Mouse (Mus musculus): Measurements from ENCODE around the gene Hrg. TPM values are rescaled to one million over a fixed set of nuclear protein-coding genes. Genes with fewer than 3 reads are reported as not detected.

The Hrg gene
- polyA plus RNA-seq, 1 experiment from 2014 or later, result 0.36 TPM

DNA sequence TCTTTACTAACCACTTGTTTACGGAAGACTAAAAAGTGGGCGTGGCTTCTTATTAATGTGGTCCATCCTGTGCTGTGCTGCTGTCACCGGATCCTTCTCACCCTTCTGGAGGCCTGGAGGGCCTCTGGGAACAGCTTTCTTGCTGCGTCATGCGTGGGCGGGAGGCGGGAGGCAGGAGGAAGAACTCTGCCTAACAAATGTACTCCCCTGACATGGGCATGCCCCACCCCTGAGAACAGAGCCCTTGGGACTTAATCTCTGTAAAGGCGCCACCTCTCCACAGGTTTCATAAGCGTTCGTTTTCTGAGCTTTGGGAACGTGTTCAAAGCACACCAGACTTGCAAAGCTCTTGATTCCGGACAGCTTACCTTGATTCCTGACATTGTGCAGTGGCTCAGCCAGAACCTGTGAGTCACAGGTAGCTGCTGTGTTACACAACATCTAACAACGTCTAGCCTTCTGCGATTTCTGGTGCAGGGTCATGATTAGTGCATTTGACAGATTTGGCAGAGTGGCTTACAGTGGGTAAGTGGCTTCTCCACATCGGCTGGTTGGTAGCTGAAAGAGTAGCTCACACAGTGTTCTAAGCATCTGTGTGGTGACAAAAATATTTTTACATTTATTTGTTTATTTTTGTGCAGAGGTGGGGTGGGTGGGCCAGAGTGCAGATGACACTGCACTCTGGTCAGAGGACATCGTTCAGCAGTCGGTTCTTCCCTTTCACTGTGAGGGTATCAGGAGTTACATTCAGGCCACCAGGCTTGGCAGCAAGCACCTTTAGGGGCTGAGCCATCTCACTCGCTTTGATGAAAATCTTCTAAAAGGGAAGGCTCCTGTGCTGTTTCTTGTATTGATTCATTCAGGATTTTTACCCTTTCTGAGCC is 30.7 kb upstream of the Hrg start:
- Histone ChIP-seq H3K4me2 (replicated peaks; ENCODE audit: low read depth, low read length) (no peak overlapping the region), H3K9ac (ENCODE audit: low read depth, low read length) (no peak overlapping the region), H3K36me3 (ENCODE audit: control insufficient read depth, insufficient read depth, low read length) (no peaks in the 10 kb centered on the region), H3K4me1 (replicated peaks; ENCODE audit: control insufficient read depth, insufficient read depth, low read length) (no peaks in the 10 kb centered on the region), H3K9me3 (ENCODE audit: control insufficient read depth, low read length) (no peaks in the 10 kb centered on the region), H3K27ac (ENCODE audit: low read depth, low read length) (no peak overlapping the region), H3K4me3 (ENCODE audit: low read depth, low read length) (no peak overlapping the region), H3K27me3 (ENCODE audit: control insufficient read depth, insufficient read depth, low read length) (no peaks in the 10 kb centered on the region)
- WGBS, result 66% methylated on average over 18 of the region's 18 CpGs
- DNase-seq (ENCODE audit: low spot score) (no peak), ATAC-seq (ENCODE audit: low FRiP score) (no peak)

GRCm38 (mm10) chr16:22921761-22922160 is 29.1 kb upstream of the Hrg start:
- no peaks in the 10 kb centered on the region for H3K4me1 ChIP-seq (replicated peaks; ENCODE audit: control insufficient read depth, insufficient read depth, low read length)
- no peaks in the 10 kb centered on the region for H3K27me3 ChIP-seq (ENCODE audit: control insufficient read depth, insufficient read depth, low read length)
- 93% methylated on average over 5 of the region's 5 CpGs for WGBS
- no peaks in the 10 kb centered on the region for H3K36me3 ChIP-seq (ENCODE audit: control insufficient read depth, insufficient read depth, low read length)
- H3K4me2 ChIP-seq (replicated peaks; ENCODE audit: low read depth, low read length), result no peak overlapping the region
- H3K9me3 ChIP-seq (ENCODE audit: control insufficient read depth, low read length), result no peaks in the 10 kb centered on the region
- H3K9ac ChIP-seq (ENCODE audit: low read depth, low read length), result no peak overlapping the region
- DNase-seq (ENCODE audit: low spot score) (no peak), ATAC-seq (ENCODE audit: low FRiP score) (no peak)
- no peak overlapping the region for H3K4me3 ChIP-seq (ENCODE audit: low read depth, low read length)
- H3K27ac ChIP-seq (ENCODE audit: low read depth, low read length), result no peak overlapping the region

DNA sequence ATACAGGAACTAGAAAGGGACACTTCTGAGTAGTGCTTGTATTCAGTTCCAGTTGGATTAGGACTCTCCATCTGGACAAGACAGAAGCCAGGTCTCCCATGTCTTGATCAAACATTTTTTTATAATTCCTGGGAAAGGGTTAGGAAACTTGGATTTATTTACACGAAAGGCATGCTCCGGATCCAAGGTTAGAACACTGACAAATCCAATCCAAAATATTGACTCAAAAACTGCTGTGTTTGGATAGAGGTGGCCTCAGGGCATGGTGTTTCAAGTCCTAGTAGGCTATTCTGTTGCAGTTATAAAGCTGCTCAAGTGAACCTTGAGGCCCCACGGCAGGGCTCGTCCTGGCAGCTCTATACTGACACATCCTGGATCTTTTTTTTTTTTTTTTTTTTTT is 28.4 kb upstream of the Hrg start:
- Histone ChIP-seq H3K9me3 (ENCODE audit: control insufficient read depth, low read length) (no peaks in the 10 kb centered on the region), H3K4me1 (replicated peaks; ENCODE audit: control insufficient read depth, insufficient read depth, low read length) (no peaks in the 10 kb centered on the region), H3K27me3 (ENCODE audit: control insufficient read depth, insufficient read depth, low read length) (no peaks in the 10 kb centered on the region), H3K36me3 (ENCODE audit: control insufficient read depth, insufficient read depth, low read length) (no peaks in the 10 kb centered on the region), H3K4me2 (replicated peaks; ENCODE audit: low read depth, low read length) (no peak overlapping the region), H3K9ac (ENCODE audit: low read depth, low read length) (no peak overlapping the region), H3K4me3 (ENCODE audit: low read depth, low read length) (no peak overlapping the region), H3K27ac (ENCODE audit: low read depth, low read length) (no peak overlapping the region)
- no peak for DNase-seq (ENCODE audit: low spot score)
- no peak for ATAC-seq (ENCODE audit: low FRiP score)
- WGBS, result 91% methylated on average over 4 of the region's 4 CpGs

GRCm38 (mm10) chr16:22929575-22929974 is 21.3 kb upstream of the Hrg start:
- H3K4me3 ChIP-seq (ENCODE audit: low read depth, low read length), result no peak overlapping the region
- H3K27me3 ChIP-seq (ENCODE audit: control insufficient read depth, insufficient read depth, low read length), result no peaks in the 10 kb centered on the region
- H3K27ac ChIP-seq (ENCODE audit: low read depth, low read length), result no peak overlapping the region
- no peaks in the 10 kb centered on the region for H3K4me1 ChIP-seq (replicated peaks; ENCODE audit: control insufficient read depth, insufficient read depth, low read length)
- H3K4me2 ChIP-seq (replicated peaks; ENCODE audit: low read depth, low read length), result no peak overlapping the region
- DNase-seq (ENCODE audit: low spot score), result no peak
- no peak for ATAC-seq (ENCODE audit: low FRiP score)
- no peak overlapping the region for H3K9ac ChIP-seq (ENCODE audit: low read depth, low read length)
- H3K9me3 ChIP-seq (ENCODE audit: control insufficient read depth, low read length), result no peaks in the 10 kb centered on the region
- 85% methylated on average over 6 of the region's 6 CpGs for WGBS
- no peaks in the 10 kb centered on the region for H3K36me3 ChIP-seq (ENCODE audit: control insufficient read depth, insufficient read depth, low read length)

- ATAC-seq (ENCODE audit: low FRiP score), result no peak
Observed at GRCm38 (mm10) chr16:22931431-22932200, 19.3 kb upstream of the Hrg start.

GRCm38 (mm10) chr16:22937631-22938030 is 13.2 kb upstream of the Hrg start:
- ATAC-seq (ENCODE audit: low FRiP score) (no peak), DNase-seq (ENCODE audit: low spot score) (no peak)
- Histone ChIP-seq H3K4me2 (replicated peaks; ENCODE audit: low read depth, low read length) (no peak overlapping the region), H3K27ac (ENCODE audit: low read depth, low read length) (no peak overlapping the region), H3K9ac (ENCODE audit: low read depth, low read length) (no peak overlapping the region), H3K27me3 (ENCODE audit: control insufficient read depth, insufficient read depth, low read length) (no peaks in the 10 kb centered on the region), H3K4me3 (ENCODE audit: low read depth, low read length) (no peak overlapping the region), H3K4me1 (replicated peaks; ENCODE audit: control insufficient read depth, insufficient read depth, low read length) (no peaks in the 10 kb centered on the region), H3K36me3 (ENCODE audit: control insufficient read depth, insufficient read depth, low read length) (no peaks in the 10 kb centered on the region), H3K9me3 (ENCODE audit: control insufficient read depth, low read length) (no peaks in the 10 kb centered on the region)
- 92% methylated on average over 12 of the region's 12 CpGs for WGBS

More at GRCm38 (mm10) chr16:22931431-22932200, 19.3 kb upstream of the Hrg start:
- no peaks in the 10 kb centered on the region for H3K27me3 ChIP-seq (ENCODE audit: control insufficient read depth, insufficient read depth, low read length)
- H3K36me3 ChIP-seq (ENCODE audit: control insufficient read depth, insufficient read depth, low read length), result no peaks in the 10 kb centered on the region
- H3K4me3 ChIP-seq (ENCODE audit: low read depth, low read length), result no peak overlapping the region
- no peaks in the 10 kb centered on the region for H3K9me3 ChIP-seq (ENCODE audit: control insufficient read depth, low read length)
- H3K27ac ChIP-seq (ENCODE audit: low read depth, low read length), result no peak overlapping the region
- no peak overlapping the region for H3K9ac ChIP-seq (ENCODE audit: low read depth, low read length)
- no peak for DNase-seq (ENCODE audit: low spot score)
- 84% methylated on average over 11 of the region's 11 CpGs for WGBS
- no peak overlapping the region for H3K4me2 ChIP-seq (replicated peaks; ENCODE audit: low read depth, low read length)
- no peaks in the 10 kb centered on the region for H3K4me1 ChIP-seq (replicated peaks; ENCODE audit: control insufficient read depth, insufficient read depth, low read length)

DNA sequence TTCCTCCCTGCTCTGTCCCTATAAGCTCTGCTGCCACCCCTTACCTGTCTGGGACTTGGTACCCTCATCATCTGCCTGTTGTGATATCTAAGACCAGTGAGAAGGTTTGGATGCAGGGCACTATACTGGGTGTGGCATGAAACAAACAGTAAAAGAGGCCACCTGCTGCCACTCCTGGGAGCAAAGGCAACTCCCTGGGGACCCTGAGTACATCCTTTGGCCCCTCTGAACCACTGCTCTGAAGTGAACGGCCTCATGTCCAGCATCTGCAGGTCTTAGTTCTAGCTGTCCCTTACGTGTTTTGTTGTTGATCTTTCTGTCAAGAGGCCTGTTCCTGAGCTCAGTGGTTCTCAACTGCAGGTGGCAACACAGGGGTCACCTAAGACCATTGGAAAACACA is 12.3 kb upstream of the Hrg start:
- no peak overlapping the region for H3K4me3 ChIP-seq (ENCODE audit: low read depth, low read length)
- H3K4me1 ChIP-seq (replicated peaks; ENCODE audit: control insufficient read depth, insufficient read depth, low read length), result no peaks in the 10 kb centered on the region
- no peak overlapping the region for H3K27ac ChIP-seq (ENCODE audit: low read depth, low read length)
- 72% methylated on average over 2 of the region's 2 CpGs for WGBS
- H3K9ac ChIP-seq (ENCODE audit: low read depth, low read length), result no peak overlapping the region
- no peak overlapping the region for H3K4me2 ChIP-seq (replicated peaks; ENCODE audit: low read depth, low read length)
- DNase-seq (ENCODE audit: low spot score), result no peak
- H3K27me3 ChIP-seq (ENCODE audit: control insufficient read depth, insufficient read depth, low read length), result no peaks in the 10 kb centered on the region
- no peaks in the 10 kb centered on the region for H3K36me3 ChIP-seq (ENCODE audit: control insufficient read depth, insufficient read depth, low read length)
- ATAC-seq (ENCODE audit: low FRiP score), result no peak
- no peaks in the 10 kb centered on the region for H3K9me3 ChIP-seq (ENCODE audit: control insufficient read depth, low read length)

DNA sequence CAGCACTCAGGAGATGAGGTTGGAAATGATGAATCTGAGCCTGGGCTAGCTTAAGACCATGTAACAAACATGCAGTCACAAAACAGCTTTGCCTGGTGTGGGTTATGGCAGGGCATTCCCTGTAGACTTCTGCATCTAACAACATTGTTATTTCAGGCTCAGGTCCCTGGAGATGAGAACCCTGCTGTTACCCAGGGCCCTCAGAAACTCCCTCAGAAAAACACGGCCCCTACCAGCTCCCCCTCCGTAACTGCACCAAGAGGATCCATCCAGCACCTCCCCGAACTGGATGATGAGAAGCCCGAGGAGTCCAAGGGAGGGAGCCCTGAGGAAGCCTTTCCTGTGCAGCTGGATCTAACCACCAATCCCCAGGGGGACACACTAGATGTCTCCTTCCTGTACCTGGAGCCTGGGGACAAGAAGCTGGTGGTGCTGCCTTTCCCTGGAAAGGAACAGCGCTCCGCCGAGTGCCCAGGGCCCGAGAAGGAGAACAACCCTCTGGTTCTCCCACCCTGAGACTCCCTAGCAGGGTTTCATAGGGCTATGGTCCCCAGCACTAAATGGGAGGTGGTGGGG is 11.7 kb upstream of the Hrg start:
- no peak for ATAC-seq (ENCODE audit: low FRiP score)
- Histone ChIP-seq H3K27ac (ENCODE audit: low read depth, low read length) (no peak overlapping the region), H3K4me2 (replicated peaks; ENCODE audit: low read depth, low read length) (no peak overlapping the region), H3K4me3 (ENCODE audit: low read depth, low read length) (no peak overlapping the region), H3K4me1 (replicated peaks; ENCODE audit: control insufficient read depth, insufficient read depth, low read length) (no peaks in the 10 kb centered on the region), H3K9ac (ENCODE audit: low read depth, low read length) (no peak overlapping the region), H3K9me3 (ENCODE audit: control insufficient read depth, low read length) (no peaks in the 10 kb centered on the region), H3K27me3 (ENCODE audit: control insufficient read depth, insufficient read depth, low read length) (no peaks in the 10 kb centered on the region), H3K36me3 (ENCODE audit: control insufficient read depth, insufficient read depth, low read length) (no peaks in the 10 kb centered on the region)
- 84% methylated on average over 8 of the region's 8 CpGs for WGBS
- DNase-seq (ENCODE audit: low spot score), result no peak

Data from hindbrain, embryonic 11.5 days (tissue).